Mouse (Mus musculus): ENCODE measurements at regions not wholly inside any gene's neighbourhood (a gene's known extent, or its start where the extent isn't known, plus 50 kb on each side); places are given as distances from the start of the nearest gene placed in this dataset.
"Not testable (repeated sequence)": the region's sequence is repeated elsewhere in the genome, so short reads cannot be mapped to it uniquely, and the experiment has no call there.

- not testable (repeated sequence) for H3K9me3 ChIP-seq (replicated peaks; ENCODE audit: control insufficient read depth, low read length); H3K36me3 ChIP-seq (ENCODE audit: control insufficient read depth, insufficient read depth, low read length); H3K9ac ChIP-seq (ENCODE audit: low read length); H3K4me1 ChIP-seq (ENCODE audit: control insufficient read depth, insufficient read depth, low read length); DNase-seq (ENCODE audit: low spot score); H3K27ac ChIP-seq (ENCODE audit: low read depth, low read length); H3K27me3 ChIP-seq (replicated peaks; ENCODE audit: control insufficient read depth, insufficient read depth, low read length); H3K4me3 ChIP-seq (ENCODE audit: low read depth, low read length); H3K4me2 ChIP-seq (ENCODE audit: low read length)
- ATAC-seq, result peak; percentile 79
- WGBS, result 59% methylated on average over 5 of the region's 5 CpGs
Measured at GRCm38 (mm10) chr12:117327086-117327485, 189.2 kb upstream of the Rapgef5 start.

- Histone ChIP-seq H3K27ac (ENCODE audit: low read depth, low read length) (no peak overlapping the region), H3K27me3 (replicated peaks; ENCODE audit: control insufficient read depth, insufficient read depth, low read length) (no peaks in the 10 kb centered on the region)
- no peak for ATAC-seq
Measured at GRCm38 (mm10) chr12:117330418-117330817, 185.9 kb upstream of the Rapgef5 start.

GRCm38 (mm10) chr12:117336856-117337255 is 179.4 kb upstream of the Rapgef5 start:
- no peak for DNase-seq (ENCODE audit: low spot score)
- no peak overlapping the region for H3K4me3 ChIP-seq (ENCODE audit: low read depth, low read length)
- H3K9ac ChIP-seq (ENCODE audit: low read length), result no peak overlapping the region
- ATAC-seq, result no peak
- 78% methylated on average over 4 of the region's 4 CpGs for WGBS
- H3K4me2 ChIP-seq (ENCODE audit: low read length), result no peak overlapping the region
- no peaks in the 10 kb centered on the region for H3K27me3 ChIP-seq (replicated peaks; ENCODE audit: control insufficient read depth, insufficient read depth, low read length)
- H3K27ac ChIP-seq (ENCODE audit: low read depth, low read length), result no peak overlapping the region
- H3K4me1 ChIP-seq (ENCODE audit: control insufficient read depth, insufficient read depth, low read length), result no peaks in the 10 kb centered on the region; the same call in 1 of the 2 replicates
- H3K9me3 ChIP-seq (replicated peaks; ENCODE audit: control insufficient read depth, low read length), result no peaks in the 10 kb centered on the region
- no peaks in the 10 kb centered on the region for H3K36me3 ChIP-seq (ENCODE audit: control insufficient read depth, insufficient read depth, low read length)

More at GRCm38 (mm10) chr12:117330418-117330817, 185.9 kb upstream of the Rapgef5 start:
- H3K4me2 ChIP-seq (ENCODE audit: low read length), result no peak overlapping the region
- H3K4me3 ChIP-seq (ENCODE audit: low read depth, low read length), result no peak overlapping the region
- H3K4me1 ChIP-seq (ENCODE audit: control insufficient read depth, insufficient read depth, low read length), result no peaks in the 10 kb centered on the region
- H3K9ac ChIP-seq (ENCODE audit: low read length), result no peak overlapping the region
- H3K36me3 ChIP-seq (ENCODE audit: control insufficient read depth, insufficient read depth, low read length), result no peaks in the 10 kb centered on the region
- H3K9me3 ChIP-seq (replicated peaks; ENCODE audit: control insufficient read depth, low read length), result no peaks in the 10 kb centered on the region
- DNase-seq (ENCODE audit: low spot score), result no peak

GRCm38 (mm10) chr12:117342321-117342720 is 174.0 kb upstream of the Rapgef5 start:
- ATAC-seq (no peak), DNase-seq (ENCODE audit: low spot score) (no peak)
- peak overlapping the region; percentile 46; the same call in 1 of the 2 replicates for H3K27ac ChIP-seq (ENCODE audit: low read depth, low read length)
- no peaks in the 10 kb centered on the region for H3K9me3 ChIP-seq (replicated peaks; ENCODE audit: control insufficient read depth, low read length)
- WGBS, result 36% methylated on average over 6 of the region's 6 CpGs
- H3K27me3 ChIP-seq (replicated peaks; ENCODE audit: control insufficient read depth, insufficient read depth, low read length), result no peaks in the 10 kb centered on the region
- H3K4me2 ChIP-seq (ENCODE audit: low read length), result no peak overlapping the region
- peaks cover 25% of the 10 kb centered on the region for H3K4me1 ChIP-seq (ENCODE audit: control insufficient read depth, insufficient read depth, low read length)
- no peak overlapping the region for H3K4me3 ChIP-seq (ENCODE audit: low read depth, low read length)
- no peaks in the 10 kb centered on the region for H3K36me3 ChIP-seq (ENCODE audit: control insufficient read depth, insufficient read depth, low read length)
- H3K9ac ChIP-seq (ENCODE audit: low read length), result no peak overlapping the region

- DNase-seq (ENCODE audit: low spot score) (no peak), ATAC-seq (no peak)
- H3K36me3 ChIP-seq (ENCODE audit: control insufficient read depth, insufficient read depth, low read length), result no peaks in the 10 kb centered on the region
- no peak overlapping the region for H3K4me2 ChIP-seq (ENCODE audit: low read length)
- H3K27me3 ChIP-seq (replicated peaks; ENCODE audit: control insufficient read depth, insufficient read depth, low read length), result no peaks in the 10 kb centered on the region
- no peaks in the 10 kb centered on the region for H3K9me3 ChIP-seq (replicated peaks; ENCODE audit: control insufficient read depth, low read length)
- WGBS, result 90% methylated on average over 3 of the region's 3 CpGs
- no peak overlapping the region for H3K4me3 ChIP-seq (ENCODE audit: low read depth, low read length)
- peaks cover 25% of the 10 kb centered on the region for H3K4me1 ChIP-seq (ENCODE audit: control insufficient read depth, insufficient read depth, low read length)
- no peak overlapping the region for H3K9ac ChIP-seq (ENCODE audit: low read length)
- 0 out of 2 replicates have a peak overlapping the region, but pooled peaks have one; percentile 46 for H3K27ac ChIP-seq (ENCODE audit: low read depth, low read length)
Measured at GRCm38 (mm10) chr12:117343121-117343520, 173.2 kb upstream of the Rapgef5 start.

GRCm38 (mm10) chr12:117343605-117344004 is 172.7 kb upstream of the Rapgef5 start:
- H3K4me2 ChIP-seq (ENCODE audit: low read length); H3K36me3 ChIP-seq (ENCODE audit: control insufficient read depth, insufficient read depth, low read length); H3K27me3 ChIP-seq (replicated peaks; ENCODE audit: control insufficient read depth, insufficient read depth, low read length); DNase-seq (ENCODE audit: low spot score); H3K9ac ChIP-seq (ENCODE audit: low read length); H3K4me3 ChIP-seq (ENCODE audit: low read depth, low read length); ATAC-seq; H3K9me3 ChIP-seq (replicated peaks; ENCODE audit: control insufficient read depth, low read length); H3K27ac ChIP-seq (ENCODE audit: low read depth, low read length): not testable (repeated sequence)
- WGBS, result 80% methylated on average over 5 of the region's 5 CpGs
- peaks cover 25% of the 10 kb centered on the region for H3K4me1 ChIP-seq (ENCODE audit: control insufficient read depth, insufficient read depth, low read length)

GRCm38 (mm10) chr12:117344266-117345087 is 171.8 kb upstream of the Rapgef5 start:
- DNase-seq (ENCODE audit: low spot score) (peak; percentile 41), ATAC-seq (peak; percentile 54)
- Histone ChIP-seq H3K4me2 (ENCODE audit: low read length) (peak overlapping the region; percentile 43; the same call in 1 of the 2 replicates), H3K27ac (ENCODE audit: low read depth, low read length) (peak overlapping the region; percentile 93), H3K4me3 (ENCODE audit: low read depth, low read length) (no peak overlapping the region), H3K36me3 (ENCODE audit: control insufficient read depth, insufficient read depth, low read length) (no peaks in the 10 kb centered on the region), H3K9ac (ENCODE audit: low read length) (peak overlapping the region; percentile 36; the same call in 1 of the 2 replicates), H3K4me1 (ENCODE audit: control insufficient read depth, insufficient read depth, low read length) (peaks cover 25% of the 10 kb centered on the region), H3K9me3 (replicated peaks; ENCODE audit: control insufficient read depth, low read length) (no peaks in the 10 kb centered on the region), H3K27me3 (replicated peaks; ENCODE audit: control insufficient read depth, insufficient read depth, low read length) (no peaks in the 10 kb centered on the region)
- 33% methylated on average over 11 of the region's 11 CpGs for WGBS

- 10% methylated on average over 20 of the region's 20 CpGs for WGBS
- H3K27me3 ChIP-seq (replicated peaks; ENCODE audit: control insufficient read depth, insufficient read depth, low read length), result no peaks in the 10 kb centered on the region
- peak; percentile 95 for ATAC-seq
- H3K9ac ChIP-seq (ENCODE audit: low read length), result peak overlapping the region; percentile 36; the same call in 1 of the 2 replicates
- no peaks in the 10 kb centered on the region for H3K36me3 ChIP-seq (ENCODE audit: control insufficient read depth, insufficient read depth, low read length)
- peak overlapping the region; percentile 12 for H3K4me3 ChIP-seq (ENCODE audit: low read depth, low read length)
- H3K9me3 ChIP-seq (replicated peaks; ENCODE audit: control insufficient read depth, low read length), result no peaks in the 10 kb centered on the region
- peak; percentile 96 for DNase-seq (ENCODE audit: low spot score)
- H3K4me2 ChIP-seq (ENCODE audit: low read length), result peak overlapping the region; percentile 43
- H3K27ac ChIP-seq (ENCODE audit: low read depth, low read length), result peak overlapping the region; percentile 93
- H3K4me1 ChIP-seq (ENCODE audit: control insufficient read depth, insufficient read depth, low read length), result peaks cover 25% of the 10 kb centered on the region
Measured at GRCm38 (mm10) chr12:117345088-117345977, 170.9 kb upstream of the Rapgef5 start.

Data from forebrain, embryonic 14.5 days (tissue).